Mouse (Mus musculus): Measurements from ENCODE around the gene H2al1c. TPM values are rescaled to one million over a fixed set of nuclear protein-coding genes. Genes with fewer than 3 reads are reported as not detected.
"Not testable (repeated sequence)": the region's sequence is repeated elsewhere in the genome, so short reads cannot be mapped to it uniquely, and the experiment has no call there.

Gene H2al1c
- total RNA-seq (2022), result not detected

DNA sequence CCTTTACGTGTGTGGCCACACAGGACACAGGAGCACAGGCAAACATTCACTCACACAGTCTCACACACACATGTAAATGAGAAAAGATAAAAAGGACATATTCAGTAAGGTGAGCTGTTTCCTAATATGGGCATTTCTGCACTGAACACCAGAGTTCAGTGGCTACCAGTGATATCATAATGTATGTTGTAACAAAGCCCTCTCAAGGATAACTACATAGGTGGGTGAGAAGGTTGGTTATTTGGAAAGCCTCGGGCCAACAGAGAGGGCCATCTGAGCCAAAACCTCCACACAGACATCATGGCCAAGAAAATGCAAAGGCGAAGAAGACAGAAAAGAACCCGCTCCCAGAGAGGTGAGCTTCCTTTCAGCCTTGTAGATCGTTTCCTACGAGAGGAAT lies at the start of gene H2al1c:
Gene H2al1c (plus strand): TSS at position 301 of the 400 bp plus-strand sequence.
- DNase-seq (ENCODE audit: low spot score in 2 of 2), result not testable (repeated sequence)

GRCm38 (mm10) chrX:11264918-11265317 lies 40.5 kb upstream of the H2al1c start:
- no peak for DNase-seq (ENCODE audit: low spot score in 2 of 2)

GRCm38 (mm10) chrX:11267791-11268190 lies 37.7 kb upstream of the H2al1c start:
- DNase-seq (ENCODE audit: low spot score in 2 of 2), result peak; percentile 7 to 17

DNA sequence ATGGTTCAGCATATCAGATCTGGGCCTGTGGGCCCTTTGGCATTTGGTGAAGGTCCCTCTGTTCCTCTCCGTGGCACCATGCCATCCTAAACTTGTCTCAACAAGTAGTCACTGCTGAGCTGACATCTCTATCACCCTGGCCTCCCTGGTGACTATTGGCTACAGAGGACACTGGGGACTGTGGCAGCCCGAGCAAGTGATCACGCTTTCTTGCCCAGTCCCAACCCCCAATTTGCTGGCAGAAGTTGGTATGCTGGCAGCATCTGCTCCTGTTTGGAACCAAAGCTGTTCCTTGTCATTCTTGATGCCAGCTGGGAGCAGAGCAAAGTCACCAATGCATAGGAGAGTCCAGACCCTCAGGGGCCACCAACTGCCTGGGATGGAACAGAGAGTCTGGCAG lies 36.4 kb upstream of the H2al1c start:
- no peak for DNase-seq (ENCODE audit: low spot score in 2 of 2)

GRCm38 (mm10) chrX:11273190-11273589 lies 32.3 kb upstream of the H2al1c start:
- no peak for DNase-seq (ENCODE audit: low spot score in 2 of 2)

GRCm38 (mm10) chrX:11277083-11277482 lies 28.4 kb upstream of the H2al1c start:
- DNase-seq (ENCODE audit: low spot score in 2 of 2), result no peak

- no peak for DNase-seq (ENCODE audit: low spot score in 2 of 2)
These were observed 24.7 kb upstream of the H2al1c start for GRCm38 (mm10) chrX:11280741-11281140.

GRCm38 (mm10) chrX:11288306-11288882 lies 17.1 kb upstream of the H2al1c start:
- no peak for DNase-seq (ENCODE audit: low spot score in 2 of 2)

DNA sequence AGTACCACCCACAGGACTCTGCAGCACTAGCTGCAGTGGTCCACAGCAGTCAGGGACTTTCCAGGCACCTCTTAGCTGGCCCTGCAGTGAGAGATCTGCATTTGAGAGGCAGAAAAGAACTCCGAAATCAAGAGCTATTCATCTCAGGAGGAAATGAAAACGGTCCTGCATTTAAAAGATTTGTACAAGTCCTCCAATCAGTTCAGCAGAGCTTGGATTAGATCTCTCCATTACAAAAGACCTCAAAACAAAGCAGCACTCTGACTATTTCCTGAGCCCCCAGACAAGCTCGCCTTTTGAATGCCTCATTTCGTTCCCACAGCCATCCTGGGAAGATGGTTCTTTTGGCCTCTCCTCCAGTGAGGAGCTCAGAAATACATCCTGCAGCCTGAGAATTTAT lies 16.2 kb upstream of the H2al1c start:
- DNase-seq (ENCODE audit: low spot score in 2 of 2), result no peak

DNA sequence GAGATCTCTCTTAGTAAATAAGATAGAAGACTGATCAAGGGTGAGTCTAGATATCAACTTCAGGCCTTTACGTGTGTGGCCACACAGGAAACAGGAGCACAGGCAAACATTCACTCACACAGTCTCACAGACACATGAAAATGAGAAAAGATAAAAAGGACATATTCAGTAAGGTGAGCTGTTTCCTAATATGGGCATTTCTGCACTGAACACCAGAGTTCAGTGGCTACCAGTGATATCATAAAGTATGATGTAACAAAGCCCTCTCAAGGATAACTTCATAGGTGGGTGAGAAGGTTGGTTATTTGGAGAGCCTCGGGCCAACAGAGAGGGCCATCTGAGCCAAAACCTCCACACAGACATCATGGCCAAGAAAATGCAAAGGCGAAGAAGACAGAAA lies 6.5 kb upstream of the H2al1c start, which contains the start of gene H2al1a:
Gene H2al1a (plus strand): TSS at position 301 of the 400 bp plus-strand sequence.
- not testable (repeated sequence) for DNase-seq (ENCODE audit: low spot score in 2 of 2)

- not testable (repeated sequence) for DNase-seq (ENCODE audit: low spot score in 2 of 2)
These were observed 3.3 kb upstream of the H2al1c start, which contains the start of gene H2al1b for GRCm38 (mm10) chrX:11302132-11302531. Gene H2al1b, plus strand, starts transcription at chrX:11302432.

GRCm38 (mm10) chrX:11308524-11308923 lies 3.1 kb downstream of the H2al1c start, which contains the start of gene H2al1d:
Gene H2al1d, plus strand, starts transcription at chrX:11308824.
- not testable (repeated sequence) for DNase-seq (ENCODE audit: low spot score in 2 of 2)

DNA sequence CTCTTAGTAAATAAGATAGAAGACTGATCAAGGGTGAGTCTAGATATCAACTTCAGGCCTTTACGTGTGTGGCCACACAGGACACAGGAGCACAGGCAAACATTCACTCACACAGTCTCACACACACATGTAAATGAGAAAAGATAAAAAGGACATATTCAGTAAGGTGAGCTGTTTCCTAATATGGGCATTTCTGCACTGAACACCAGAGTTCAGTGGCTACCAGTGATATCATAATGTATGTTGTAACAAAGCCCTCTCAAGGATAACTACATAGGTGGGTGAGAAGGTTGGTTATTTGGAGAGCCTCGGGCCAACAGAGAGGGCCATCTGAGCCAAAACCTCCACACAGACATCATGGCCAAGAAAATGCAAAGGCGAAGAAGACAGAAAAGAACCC lies 6.2 kb downstream of the H2al1c start, which contains the start of gene H2al1e:
Gene H2al1e (plus strand): TSS at position 301 of the 400 bp plus-strand sequence.
- DNase-seq (ENCODE audit: low spot score in 2 of 2), result not testable (repeated sequence)

DNA sequence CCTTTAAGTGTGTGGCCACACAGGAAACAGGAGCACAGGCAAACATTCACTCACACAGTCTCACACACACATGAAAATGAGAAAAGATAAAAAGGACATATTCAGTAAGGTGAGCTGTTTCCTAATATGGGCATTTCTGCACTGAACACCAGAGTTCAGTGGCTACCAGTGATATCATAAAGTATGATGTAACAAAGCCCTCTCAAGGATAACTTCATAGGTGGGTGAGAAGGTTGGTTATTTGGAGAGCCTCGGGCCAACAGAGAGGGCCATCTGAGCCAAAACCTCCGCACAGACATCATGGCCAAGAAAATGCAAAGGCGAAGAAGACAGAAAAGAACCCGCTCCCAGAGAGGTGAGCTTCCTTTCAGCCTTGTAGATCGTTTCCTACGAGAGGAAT lies 9.4 kb downstream of the H2al1c start, which contains the start of gene H2al1f:
Gene H2al1f (plus strand): TSS at position 301 of the 400 bp plus-strand sequence.
- not testable (repeated sequence) for DNase-seq (ENCODE audit: low spot score in 2 of 2)

GRCm38 (mm10) chrX:11317956-11318355 lies 12.5 kb downstream of the H2al1c start, which contains the start of gene H2al1g:
Gene H2al1g, plus strand, starts transcription at chrX:11318256.
- not testable (repeated sequence) for DNase-seq (ENCODE audit: low spot score in 2 of 2)

DNA sequence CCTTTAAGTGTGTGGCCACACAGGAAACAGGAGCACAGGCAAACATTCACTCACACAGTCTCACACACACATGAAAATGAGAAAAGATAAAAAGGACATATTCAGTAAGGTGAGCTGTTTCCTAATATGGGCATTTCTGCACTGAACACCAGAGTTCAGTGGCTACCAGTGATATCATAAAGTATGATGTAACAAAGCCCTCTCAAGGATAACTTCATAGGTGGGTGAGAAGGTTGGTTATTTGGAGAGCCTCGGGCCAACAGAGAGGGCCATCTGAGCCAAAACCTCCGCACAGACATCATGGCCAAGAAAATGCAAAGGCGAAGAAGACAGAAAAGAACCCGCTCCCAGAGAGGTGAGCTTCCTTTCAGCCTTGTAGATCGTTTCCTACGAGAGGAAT lies 15.7 kb downstream of the H2al1c start, which contains the start of gene H2al1h:
Gene H2al1h (plus strand): TSS at position 301 of the 400 bp plus-strand sequence.
- not testable (repeated sequence) for DNase-seq (ENCODE audit: low spot score in 2 of 2)

GRCm38 (mm10) chrX:11324359-11324758 lies 18.9 kb downstream of the H2al1c start, which contains the start of gene H2al1i:
Gene H2al1i, plus strand, starts transcription at chrX:11324659.
- DNase-seq (ENCODE audit: low spot score in 2 of 2), result not testable (repeated sequence)

- DNase-seq (ENCODE audit: low spot score in 2 of 2), result not testable (repeated sequence)
These were observed 22.1 kb downstream of the H2al1c start, which contains the start of gene H2al1j for GRCm38 (mm10) chrX:11327522-11327921. Gene H2al1j, plus strand, starts transcription at chrX:11327822.

DNA sequence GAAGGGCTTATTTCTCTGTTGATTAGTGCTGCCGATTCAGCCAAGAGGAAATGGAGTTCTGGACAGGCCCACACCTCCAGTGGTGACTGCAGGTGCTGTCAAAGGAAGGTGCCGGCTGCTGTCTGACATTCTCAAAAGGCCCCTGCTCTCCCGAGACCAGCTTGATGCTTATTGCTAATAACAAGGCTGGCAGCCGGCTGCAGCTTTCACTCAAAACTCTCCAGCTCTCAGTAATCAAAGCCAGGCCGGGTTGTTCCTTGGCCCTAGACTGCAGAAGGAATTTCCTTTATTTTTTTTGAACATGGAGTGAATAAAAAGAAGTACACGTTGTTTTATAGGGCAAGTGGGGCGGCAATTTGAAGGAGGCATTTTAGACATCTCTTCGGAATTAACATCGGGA lies 40.3 kb downstream of the H2al1c start:
- no peak for DNase-seq (ENCODE audit: low spot score in 2 of 2)

DNA sequence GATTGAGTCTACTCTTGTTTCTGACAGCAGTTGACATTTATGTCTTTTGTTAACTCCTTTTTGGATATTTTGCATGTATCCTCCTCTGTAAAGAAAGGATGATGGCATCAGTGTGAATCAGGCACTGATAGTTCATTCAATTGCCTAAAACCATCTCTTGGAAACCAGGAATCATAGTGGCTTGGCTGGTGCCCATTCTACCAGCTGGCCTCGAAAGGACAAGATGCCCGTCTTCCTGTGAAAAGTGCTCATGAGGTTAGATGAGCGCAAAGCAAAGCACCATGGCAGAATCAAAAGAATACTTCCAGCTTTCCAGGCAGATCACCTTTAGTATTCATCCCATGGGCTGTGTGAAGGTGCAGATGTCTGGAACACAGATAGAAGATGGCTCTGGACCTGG lies 41.3 kb downstream of the H2al1c start:
- no peak for DNase-seq (ENCODE audit: low spot score in 2 of 2)

All from gastrocnemius, adult 8-10 months (tissue).